Mouse (Mus musculus) right cerebral cortex, adult 18-20 months (tissue): ENCODE results near the gene Cdc25b.

Experiments
- DNase-seq: peaks from one replicate; pipeline ENCODE4 v3.0.0; 2022; ENCODE audit warnings: mixed read lengths

Gene Cdc25b

GRCm38 (mm10) chr2:131160671-131161111 lies 26.1 kb upstream of the Cdc25b start:
- DNase-seq = peak; percentile 31

GRCm38 (mm10) chr2:131163924-131164323 lies 22.8 kb upstream of the Cdc25b start:
- DNase-seq = no peak

- no peak for DNase-seq
Measured at GRCm38 (mm10) chr2:131166172-131166571, 20.6 kb upstream of the Cdc25b start.

GRCm38 (mm10) chr2:131167984-131168383 lies 18.8 kb upstream of the Cdc25b start:
- DNase-seq = no peak

GRCm38 (mm10) chr2:131168914-131169313 lies 17.8 kb upstream of the Cdc25b start:
- no peak for DNase-seq

GRCm38 (mm10) chr2:131170936-131171335 lies 15.8 kb upstream of the Cdc25b start:
- DNase-seq = no peak

- DNase-seq = peak; percentile 81
Measured at GRCm38 (mm10) chr2:131171401-131172104, 15.2 kb upstream of the Cdc25b start.

GRCm38 (mm10) chr2:131172322-131172721 lies 14.4 kb upstream of the Cdc25b start:
- DNase-seq = no peak

GRCm38 (mm10) chr2:131174700-131175099 lies 12.0 kb upstream of the Cdc25b start:
- DNase-seq = peak; percentile 67

GRCm38 (mm10) chr2:131175286-131175944 lies 11.3 kb upstream of the Cdc25b start:
- DNase-seq = no peak

- DNase-seq = no peak
Measured at GRCm38 (mm10) chr2:131175945-131176309, 10.8 kb upstream of the Cdc25b start.

GRCm38 (mm10) chr2:131176491-131176890 lies 10.3 kb upstream of the Cdc25b start:
- no peak for DNase-seq

GRCm38 (mm10) chr2:131177932-131178331 lies 8.8 kb upstream of the Cdc25b start:
- no peak for DNase-seq

GRCm38 (mm10) chr2:131178828-131179245 lies 7.9 kb upstream of the Cdc25b start:
- no peak for DNase-seq

- peak; percentile 64 for DNase-seq
Measured at GRCm38 (mm10) chr2:131179246-131179886, 7.4 kb upstream of the Cdc25b start.

GRCm38 (mm10) chr2:131179990-131180587 lies 6.7 kb upstream of the Cdc25b start, which contains the start of gene Cenpb:
TSS of gene Cenpb (minus strand) at chr2:131180067.
- peak; percentile 86 for DNase-seq

- DNase-seq = no peak
Measured at GRCm38 (mm10) chr2:131186343-131186742, 406 bp upstream of the Cdc25b start.

- DNase-seq = no peak
Measured at GRCm38 (mm10) chr2:131187602-131187922, 813 bp downstream of the Cdc25b start.

- DNase-seq = no peak
Measured at GRCm38 (mm10) chr2:131188311-131188710, 1.6 kb downstream of the Cdc25b start.

GRCm38 (mm10) chr2:131189521-131190309 lies 3.0 kb downstream of the Cdc25b start:
- DNase-seq = no peak

GRCm38 (mm10) chr2:131190344-131191004 lies 3.7 kb downstream of the Cdc25b start:
- DNase-seq = no peak

GRCm38 (mm10) chr2:131191005-131191390 lies 4.2 kb downstream of the Cdc25b start:
- no peak for DNase-seq
